In genomic region chr6:119737716-119738115, GRCm38 (mm10) we compare ENCODE assay signal across 29 mouse cellular contexts.
A peak's percentile ranks its signal among the peaks of the same experiment; 100 is the strongest.
DNase-seq lines count a peak whose midpoint lies in the region; ATAC-seq and TF ChIP-seq lines count a peak whose summit lies in the region.
"Had no signal": no experiment of that assay in that cellular context is flagged by ENCODE, and none has a peak within 500 bp of the region (broad histone marks: within the 10 kb centered on the region; RNA-seq: fewer than 3 reads in every experiment).

No protein-coding gene starts in this region.

- intact Hi-C loops in heart, postnatal 25 days (cut with DNase I) = no loop called here

- H3K9me3 ChIP-seq in liver, postnatal 0 days (ENCODE audit: low read length) = no peaks in the 10 kb centered on the region
- H3K9me3 ChIP-seq: embryonic facial prominence, embryonic 12.5 days; embryonic facial prominence, embryonic 15.5 days; forebrain, embryonic 15.5 days; G1E; heart, embryonic 10.5 days; heart, embryonic 13.5 days; hindbrain, embryonic 10.5 days; hindbrain, embryonic 13.5 days had no signal

- H3K4me1 ChIP-seq in liver, postnatal 0 days (ENCODE audit: insufficient read depth) = peaks cover 8% of the 10 kb centered on the region
- H3K4me1 ChIP-seq: embryonic facial prominence, embryonic 12.5 days; embryonic facial prominence, embryonic 15.5 days; forebrain, embryonic 15.5 days; heart, embryonic 10.5 days; hindbrain, embryonic 10.5 days; hindbrain, embryonic 13.5 days had no signal

- no peak for TF ChIP-seq EP300 in liver, postnatal 0 days (IDR thresholded peaks at IDR 0.05; ENCODE audit: low read depth)

- H3K36me3 ChIP-seq in liver, postnatal 0 days (replicated peaks; ENCODE audit: insufficient read depth, low read length) = no peaks in the 10 kb centered on the region

- H3K27ac ChIP-seq in liver, postnatal 0 days (ENCODE audit: low read depth) = peak overlapping the region; percentile 59; the same call in 1 of the 2 replicates
- H3K27ac ChIP-seq: embryonic facial prominence, embryonic 12.5 days; embryonic facial prominence, embryonic 15.5 days; forebrain, embryonic 15.5 days; heart, adult 2 months; heart, embryonic 10.5 days; heart, embryonic 13.5 days; hindbrain, embryonic 10.5 days; hindbrain, embryonic 13.5 days had no signal

- ATAC-seq in liver, postnatal 0 days = no peak
- ATAC-seq: forebrain, embryonic 15.5 days; hindbrain, embryonic 16.5 days; Patski had no signal

- no peak overlapping the region for H3K9ac ChIP-seq in liver, postnatal 0 days (replicated peaks)
- H3K9ac ChIP-seq: embryonic facial prominence, embryonic 12.5 days; embryonic facial prominence, embryonic 15.5 days; forebrain, embryonic 15.5 days; heart, embryonic 13.5 days; hindbrain, embryonic 13.5 days had no signal

- H3K4me2 ChIP-seq in liver, postnatal 0 days (ENCODE audit: low read depth, low read length) = no peak overlapping the region
- H3K4me2 ChIP-seq: embryonic facial prominence, embryonic 12.5 days; embryonic facial prominence, embryonic 15.5 days; forebrain, embryonic 15.5 days; heart, embryonic 13.5 days; hindbrain, embryonic 13.5 days had no signal

- no peak for TF ChIP-seq CTCF in liver, postnatal 0 days (IDR thresholded peaks at IDR 0.05; ENCODE audit: low read depth)

- 88% methylated on average over 4 of the region's 4 CpGs for WGBS in liver, postnatal 0 days (ENCODE audit: insufficient replicate concordance)

- H3K4me3 ChIP-seq in liver, postnatal 0 days (ENCODE audit: low read depth, low read length) = no peak overlapping the region
- H3K4me3 ChIP-seq: embryonic facial prominence, embryonic 12.5 days; embryonic facial prominence, embryonic 15.5 days; forebrain, embryonic 15.5 days; heart, adult 2 months; heart, embryonic 10.5 days; heart, embryonic 13.5 days; hindbrain, embryonic 10.5 days; hindbrain, embryonic 13.5 days had no signal

- no peaks in the 10 kb centered on the region for H3K27me3 ChIP-seq in liver, postnatal 0 days (ENCODE audit: insufficient read depth, low read length)
- H3K27me3 ChIP-seq: CH12.LX; embryonic facial prominence, embryonic 12.5 days; embryonic facial prominence, embryonic 15.5 days; forebrain, embryonic 15.5 days; heart, embryonic 13.5 days; hindbrain, embryonic 13.5 days; Patski had no signal

- DNase-seq in liver, postnatal 0 days = no peak
- no peak for DNase-seq in liver
- peak; percentile 75 for DNase-seq in thymus, postnatal 0 days (ENCODE audit: low spot score)
- peak; percentile 60 for DNase-seq in thymus, postnatal 25 days
- DNase-seq in layer of hippocampus, postnatal 14 days (ENCODE audit: low spot score in 2 of 2) = no peak
- DNase-seq in layer of hippocampus, postnatal 36 days = no peak
- DNase-seq in spleen, postnatal 14 days (ENCODE audit: low spot score in 2 of 2) = no peak
- DNase-seq in heart, postnatal 25 days (ENCODE audit: low spot score) = no peak
- DNase-seq: adrenal gland, adult 2 months; adrenal gland, postnatal 14 days; cerebellum, adult 11 months; cerebellum, adult 2 months; cerebellum, adult 9-11 months; cerebellum, postnatal 25 days; gastrocnemius, postnatal 10 days; gastrocnemius, postnatal 36 days; heart, adult 2 months; heart, postnatal 36 days had no signal

Comparison
In these comparisons a context has a peak if more than half of its experiments do, and no peak if none do; other contexts are left out.
1. DNase-seq: peak in thymus, postnatal 0 days (single experiment) and thymus, postnatal 25 days (single experiment); none in liver, postnatal 0 days (single experiment), liver (single experiment), layer of hippocampus, postnatal 14 days (0 of 2), layer of hippocampus, postnatal 36 days (0 of 2), spleen, postnatal 14 days (0 of 2) and heart, postnatal 25 days (single experiment).